Mouse (Mus musculus): ENCODE results near the gene Cmtm2a. TPM values are rescaled to one million over a fixed set of nuclear protein-coding genes. Genes with fewer than 3 reads are reported as not detected.
A peak's percentile ranks its signal among the peaks of the same experiment; 100 is the strongest.

The Cmtm2a gene
- polyA plus RNA-seq, 1 experiment from 2014 or later = not detected

GRCm38 (mm10) chr8:104242038-104242644 is 50.8 kb downstream of the Cmtm2a start:
- H3K36me3 ChIP-seq = peaks cover 71% of the 10 kb centered on the region

GRCm38 (mm10) chr8:104239418-104239861 is 53.5 kb downstream of the Cmtm2a start:
- no peaks in the 10 kb centered on the region for H3K4me1 ChIP-seq
- peaks cover 95% of the 10 kb centered on the region for H3K36me3 ChIP-seq
- no peak for ATAC-seq (ENCODE audit: low FRiP score, low read depth)
- 85% methylated on average over 10 of the region's 10 CpGs for WGBS
- no peak overlapping the region for H3K9ac ChIP-seq
- H3K9me3 ChIP-seq = no peaks in the 10 kb centered on the region
- no peak overlapping the region for H3K4me3 ChIP-seq
- no peak overlapping the region for H3K4me2 ChIP-seq (replicated peaks)
- no peaks in the 10 kb centered on the region for H3K27me3 ChIP-seq
- H3K27ac ChIP-seq = no peak overlapping the region

More at GRCm38 (mm10) chr8:104242038-104242644, 50.8 kb downstream of the Cmtm2a start:
- no peak overlapping the region for H3K4me2 ChIP-seq (replicated peaks)
- no peak overlapping the region for H3K4me3 ChIP-seq
- WGBS = 55% methylated on average over 12 of the region's 12 CpGs
- H3K27me3 ChIP-seq = no peaks in the 10 kb centered on the region
- H3K9ac ChIP-seq = no peak overlapping the region
- H3K27ac ChIP-seq = no peak overlapping the region
- peaks cover 5% of the 10 kb centered on the region for H3K4me1 ChIP-seq
- ATAC-seq (ENCODE audit: low FRiP score, low read depth) = no peak
- H3K9me3 ChIP-seq = no peaks in the 10 kb centered on the region

- Histone ChIP-seq H3K36me3 (peaks cover 99% of the 10 kb centered on the region), H3K4me3 (no peak overlapping the region), H3K9me3 (0 out of 2 replicates have a peak, but pooled peaks cover 3% of the 10 kb centered on the region), H3K4me1 (no peaks in the 10 kb centered on the region), H3K27ac (no peak overlapping the region), H3K9ac (no peak overlapping the region), H3K27me3 (no peaks in the 10 kb centered on the region), H3K4me2 (replicated peaks) (no peak overlapping the region)
- 46% methylated on average over 6 of the region's 6 CpGs for WGBS
- 0 out of 2 replicates have a peak, but pooled peaks have one; percentile 52 for ATAC-seq (ENCODE audit: low FRiP score, low read depth)
Observed at GRCm38 (mm10) chr8:104234573-104234972, 58.4 kb downstream of the Cmtm2a start.

GRCm38 (mm10) chr8:104232919-104233318 is 60.1 kb downstream of the Cmtm2a start:
- ATAC-seq (ENCODE audit: low FRiP score, low read depth) = no peak
- Histone ChIP-seq H3K27ac (no peak overlapping the region), H3K4me1 (no peaks in the 10 kb centered on the region), H3K9ac (no peak overlapping the region), H3K36me3 (peaks cover 97% of the 10 kb centered on the region), H3K4me2 (replicated peaks) (no peak overlapping the region), H3K27me3 (no peaks in the 10 kb centered on the region), H3K4me3 (no peak overlapping the region), H3K9me3 (0 out of 2 replicates have a peak, but pooled peaks cover 3% of the 10 kb centered on the region)
- WGBS = 95% methylated on average over 5 of the region's 5 CpGs

- no peak overlapping the region for H3K9ac ChIP-seq
- ATAC-seq (ENCODE audit: low FRiP score, low read depth) = no peak
- no peak overlapping the region for H3K4me2 ChIP-seq (replicated peaks)
- no peaks in the 10 kb centered on the region for H3K27me3 ChIP-seq
- H3K36me3 ChIP-seq = peaks cover 97% of the 10 kb centered on the region
- 0 out of 2 replicates have a peak, but pooled peaks cover 3% of the 10 kb centered on the region for H3K9me3 ChIP-seq
- H3K27ac ChIP-seq = no peak overlapping the region
- no peaks in the 10 kb centered on the region for H3K4me1 ChIP-seq
- WGBS = 94% methylated on average over 4 of the region's 4 CpGs
- H3K4me3 ChIP-seq = no peak overlapping the region
Observed at GRCm38 (mm10) chr8:104232039-104232438, 60.9 kb downstream of the Cmtm2a start.

Other genes with a start within 250 kb of the Cmtm2a start
- gene Cdh5, start 191.6 kb downstream of the Cmtm2a start, polyA plus RNA-seq (2015; fragmentation: Nextera tagmentation; extraction: Ambion mirVana) = 25.5 and 26.4 TPM in 2 replicates
- 0.95 and 1.1 TPM in 2 replicates for gene Bean1, start 122.7 kb downstream of the Cmtm2a start, polyA plus RNA-seq (2015; fragmentation: Nextera tagmentation; extraction: Ambion mirVana)
- gene Tk2, start 44.6 kb downstream of the Cmtm2a start, polyA plus RNA-seq (2015; fragmentation: Nextera tagmentation; extraction: Ambion mirVana) = 19.4 and 20.7 TPM in 2 replicates
- gene Cklf, start 42.3 kb downstream of the Cmtm2a start, polyA plus RNA-seq (2015; fragmentation: Nextera tagmentation; extraction: Ambion mirVana) = 49.0 and 54.0 TPM in 2 replicates
- gene Gm45711, start 16.9 kb upstream of the Cmtm2a start, polyA plus RNA-seq (2015; fragmentation: Nextera tagmentation; extraction: Ambion mirVana) = not detected in 2 replicates
- gene Cmtm1, start 17.0 kb upstream of the Cmtm2a start, polyA plus RNA-seq (2015; fragmentation: Nextera tagmentation; extraction: Ambion mirVana) = not detected in 2 replicates
- gene Gm11020, start 28.4 kb upstream of the Cmtm2a start, polyA plus RNA-seq (2015; fragmentation: Nextera tagmentation; extraction: Ambion mirVana) = not detected in 2 replicates
- gene Cmtm2b, start 29.0 kb upstream of the Cmtm2a start, polyA plus RNA-seq (2015; fragmentation: Nextera tagmentation; extraction: Ambion mirVana) = not detected in 2 replicates
- gene Cmtm3, start 46.2 kb upstream of the Cmtm2a start, polyA plus RNA-seq (2015; fragmentation: Nextera tagmentation; extraction: Ambion mirVana) = 158 and 159 TPM in 2 replicates
- gene Cmtm4, start 102.6 kb upstream of the Cmtm2a start, polyA plus RNA-seq (2015; fragmentation: Nextera tagmentation; extraction: Ambion mirVana) = 2.8 and 3.0 TPM in 2 replicates
- gene Dync1li2, start 149.9 kb upstream of the Cmtm2a start, polyA plus RNA-seq (2015; fragmentation: Nextera tagmentation; extraction: Ambion mirVana) = 64.7 and 65.5 TPM in 2 replicates
- 0.29 and 0.45 TPM in 2 replicates for gene Terb1, start 216.7 kb upstream of the Cmtm2a start, polyA plus RNA-seq (2015; fragmentation: Nextera tagmentation; extraction: Ambion mirVana)
- gene Nae1, start 241.5 kb upstream of the Cmtm2a start, polyA plus RNA-seq (2015; fragmentation: Nextera tagmentation; extraction: Ambion mirVana) = 116 and 122 TPM in 2 replicates
- 0.83 and 0.93 TPM in 2 replicates for gene Car7, start 241.5 kb upstream of the Cmtm2a start, polyA plus RNA-seq (2015; fragmentation: Nextera tagmentation; extraction: Ambion mirVana)

All from limb, embryonic 13.5 days (tissue).